Mouse (Mus musculus): ENCODE results near the gene Zfp207. TPM values are rescaled to one million over a fixed set of nuclear protein-coding genes. Genes with fewer than 3 reads are reported as not detected.
"Not testable (repeated sequence)": the region's sequence is repeated elsewhere in the genome, so short reads cannot be mapped to it uniquely, and the experiment has no call there.

Gene Zfp207
- polyA plus RNA-seq, 1 experiment: 104 TPM

DNA sequence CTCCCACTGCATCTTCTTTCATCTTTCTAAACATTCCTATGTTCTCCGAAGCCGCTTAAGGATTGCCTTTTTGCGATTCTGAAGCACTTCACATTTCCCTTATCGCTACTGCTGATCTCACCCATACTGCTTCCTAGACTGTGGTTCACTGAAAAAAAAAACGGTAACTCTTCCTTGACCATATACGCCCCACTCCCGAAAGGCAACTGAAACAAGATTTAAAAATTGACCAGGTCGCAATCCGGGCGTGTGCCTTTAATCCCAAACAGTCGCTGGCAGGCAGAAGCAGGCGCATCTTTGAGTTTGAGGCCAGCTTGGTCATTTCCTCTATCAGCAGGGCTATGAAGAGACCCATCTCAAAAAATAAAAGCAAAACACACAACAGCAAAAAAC is 457 bp upstream of the Zfp207 start:
- DNase-seq: peak; percentile 51
- under 1% methylated on average over 12 of the region's 12 CpGs for whole genome bisulfite sequencing
- peak overlapping the region; percentile 88 for H3K4me3 ChIP-seq (replicated peaks; ENCODE audit: extremely low read depth, low read depth, low read length)
- H3K4me1 ChIP-seq (ENCODE audit: control insufficient read depth, insufficient read depth, low read length): peaks cover 9% of the 10 kb centered on the region; the same call in 1 of the 2 replicates
- no peak for TF ChIP-seq POLR2A (IDR thresholded peaks at IDR 0.05; ENCODE audit: borderline replicate concordance, extremely low read depth, low read depth, low read length)
- TF ChIP-seq CTCF (IDR thresholded peaks at IDR 0.05; ENCODE audit: insufficient read depth, low read length): no peak

GRCm38 (mm10) chr11:80383626-80384046 is 557 bp downstream of the Zfp207 start:
- Histone ChIP-seq H3K4me1 (ENCODE audit: control insufficient read depth, insufficient read depth, low read length) (peaks cover 9% of the 10 kb centered on the region; the same call in 1 of the 2 replicates), H3K4me3 (replicated peaks; ENCODE audit: extremely low read depth, low read depth, low read length) (peak overlapping the region; percentile 88)
- no peak for DNase-seq
- WGBS: under 1% methylated on average over 20 of the region's 20 CpGs
- TF ChIP-seq CTCF (IDR thresholded peaks at IDR 0.05; ENCODE audit: insufficient read depth, low read length) (no peak), POLR2A (IDR thresholded peaks at IDR 0.05; ENCODE audit: borderline replicate concordance, extremely low read depth, low read depth, low read length) (no peak)

DNA sequence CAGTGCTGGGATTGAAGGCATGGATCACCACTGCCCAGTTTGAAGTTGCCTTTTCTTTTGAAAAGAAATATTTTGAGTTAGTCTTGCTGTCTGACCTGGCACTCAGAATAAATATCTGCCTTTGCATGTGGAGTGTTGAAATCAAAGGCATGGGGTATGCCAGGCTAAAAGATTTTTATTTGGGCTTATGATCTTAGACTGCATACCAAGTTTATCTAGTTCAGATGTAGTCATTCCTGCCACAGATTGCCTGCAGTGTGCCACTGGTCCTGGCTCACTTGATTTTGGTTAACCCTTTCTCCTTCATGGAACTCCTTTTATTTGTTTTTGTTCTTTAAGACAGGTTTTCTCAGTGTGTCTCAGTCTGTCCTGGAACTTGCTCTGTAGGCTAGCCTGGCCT is 1.4 kb downstream of the Zfp207 start:
- H3K4me1 ChIP-seq (ENCODE audit: control insufficient read depth, insufficient read depth, low read length): peaks cover 9% of the 10 kb centered on the region; the same call in 1 of the 2 replicates
- no peak for DNase-seq
- peak overlapping the region; percentile 58 for H3K4me3 ChIP-seq (replicated peaks; ENCODE audit: extremely low read depth, low read depth, low read length)
- no peak for TF ChIP-seq POLR2A (IDR thresholded peaks at IDR 0.05; ENCODE audit: borderline replicate concordance, extremely low read depth, low read depth, low read length)
- no peak for TF ChIP-seq CTCF (IDR thresholded peaks at IDR 0.05; ENCODE audit: insufficient read depth, low read length)

DNA sequence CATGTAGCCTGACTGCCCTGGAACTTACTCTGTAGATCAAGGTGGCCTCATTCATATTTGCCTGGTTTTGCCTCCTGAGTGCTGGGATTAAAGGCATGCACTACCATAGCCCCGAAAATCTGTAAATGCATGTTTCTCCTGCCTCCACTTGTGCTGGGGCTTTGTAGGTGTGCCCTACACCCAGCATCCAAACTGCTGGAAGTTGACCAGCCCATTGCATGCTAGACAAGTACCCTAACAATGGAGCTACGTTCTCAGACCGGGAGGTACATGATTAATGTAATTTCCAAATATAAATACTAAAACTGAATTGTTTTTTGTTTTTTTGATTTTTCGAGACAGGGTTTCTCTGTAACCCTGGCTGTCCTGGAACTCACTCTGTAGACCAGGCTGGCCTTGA is 2.0 kb downstream of the Zfp207 start:
- 6% methylated on average over 4 of the region's 4 CpGs for WGBS
- H3K4me3 ChIP-seq (replicated peaks; ENCODE audit: extremely low read depth, low read depth, low read length): no peak overlapping the region
- H3K4me1 ChIP-seq (ENCODE audit: control insufficient read depth, insufficient read depth, low read length): peaks cover 9% of the 10 kb centered on the region; the same call in 1 of the 2 replicates
- TF ChIP-seq POLR2A (IDR thresholded peaks at IDR 0.05; ENCODE audit: borderline replicate concordance, extremely low read depth, low read depth, low read length) (no peak), CTCF (IDR thresholded peaks at IDR 0.05; ENCODE audit: insufficient read depth, low read length) (no peak)
- no peak for DNase-seq

GRCm38 (mm10) chr11:80386790-80387189 is 3.7 kb downstream of the Zfp207 start:
- H3K4me1 ChIP-seq (ENCODE audit: control insufficient read depth, insufficient read depth, low read length): peaks cover 9% of the 10 kb centered on the region; the same call in 1 of the 2 replicates
- WGBS: 37% methylated on average over 2 of the region's 2 CpGs
- no peak overlapping the region for H3K4me3 ChIP-seq (replicated peaks; ENCODE audit: extremely low read depth, low read depth, low read length)
- TF ChIP-seq POLR2A (IDR thresholded peaks at IDR 0.05; ENCODE audit: borderline replicate concordance, extremely low read depth, low read depth, low read length): no peak
- no peak for TF ChIP-seq CTCF (IDR thresholded peaks at IDR 0.05; ENCODE audit: insufficient read depth, low read length)
- no peak for DNase-seq

DNA sequence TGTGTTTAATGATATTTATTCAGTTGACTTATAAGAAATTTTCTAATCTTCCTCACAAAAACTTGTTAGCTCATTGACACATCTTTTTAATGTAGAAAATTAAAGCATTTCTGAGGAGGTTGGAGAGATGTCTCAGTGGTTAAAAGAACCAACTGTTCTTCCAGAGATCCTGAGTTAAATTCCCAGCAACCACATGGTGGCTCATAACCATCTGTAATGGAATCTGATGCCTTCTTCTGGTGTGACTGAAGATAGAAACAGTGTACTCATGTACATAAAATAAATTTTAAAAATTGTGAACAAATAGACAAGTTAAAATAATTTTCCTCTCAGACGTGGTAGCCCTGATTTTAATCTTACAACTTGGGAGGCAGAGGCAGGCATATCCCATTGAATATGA is 6.8 kb downstream of the Zfp207 start:
- Histone ChIP-seq H3K4me3 (replicated peaks; ENCODE audit: extremely low read depth, low read depth, low read length) (no peak overlapping the region), H3K4me1 (ENCODE audit: control insufficient read depth, insufficient read depth, low read length) (peaks cover 5% of the 10 kb centered on the region; the same call in 1 of the 2 replicates)
- no peak for DNase-seq
- 81% methylated on average over 1 of the region's 1 CpGs for WGBS
- TF ChIP-seq CTCF (IDR thresholded peaks at IDR 0.05; ENCODE audit: insufficient read depth, low read length): no peak
- TF ChIP-seq POLR2A (IDR thresholded peaks at IDR 0.05; ENCODE audit: borderline replicate concordance, extremely low read depth, low read depth, low read length): no peak

DNA sequence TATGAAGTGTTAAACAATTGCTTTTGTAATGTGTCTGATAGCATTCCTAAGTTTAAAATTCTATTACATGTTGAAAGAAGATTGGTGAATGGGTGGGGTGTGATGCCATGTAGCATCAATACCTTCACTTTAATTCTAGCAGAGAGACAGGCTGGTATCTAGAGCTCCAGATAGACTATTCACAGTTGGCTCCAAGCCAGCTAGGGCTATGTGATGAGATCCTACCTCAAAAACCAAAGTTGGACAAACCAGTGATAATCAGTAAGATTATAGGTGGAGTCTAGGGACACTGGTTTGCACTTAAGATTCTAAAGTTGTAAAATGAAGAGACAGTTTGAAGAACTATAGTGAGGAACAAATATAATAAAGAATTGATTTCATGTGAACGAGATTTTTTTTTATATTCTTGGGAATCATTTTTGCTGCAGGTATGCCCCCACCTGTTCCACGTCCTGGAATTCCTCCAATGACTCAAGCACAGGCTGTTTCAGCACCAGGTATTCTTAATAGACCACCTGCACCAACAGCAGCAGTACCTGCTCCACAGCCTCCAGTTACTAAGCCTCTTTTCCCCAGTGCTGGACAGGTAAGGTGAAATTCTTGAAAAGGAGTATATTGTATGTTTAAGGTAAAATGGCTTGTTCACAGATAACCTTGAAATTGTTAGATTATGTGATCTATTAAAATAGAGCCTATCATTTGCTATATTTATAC is 8.5 kb downstream of the Zfp207 start:
- Histone ChIP-seq H3K4me3 (replicated peaks; ENCODE audit: extremely low read depth, low read depth, low read length) (no peak overlapping the region), H3K4me1 (ENCODE audit: control insufficient read depth, insufficient read depth, low read length) (peaks cover 5% of the 10 kb centered on the region; the same call in 1 of the 2 replicates)
- TF ChIP-seq POLR2A (IDR thresholded peaks at IDR 0.05; ENCODE audit: borderline replicate concordance, extremely low read depth, low read depth, low read length): no peak
- TF ChIP-seq CTCF (IDR thresholded peaks at IDR 0.05; ENCODE audit: insufficient read depth, low read length): no peak
- 93% methylated on average over 2 of the region's 2 CpGs for WGBS
- no peak for DNase-seq

DNA sequence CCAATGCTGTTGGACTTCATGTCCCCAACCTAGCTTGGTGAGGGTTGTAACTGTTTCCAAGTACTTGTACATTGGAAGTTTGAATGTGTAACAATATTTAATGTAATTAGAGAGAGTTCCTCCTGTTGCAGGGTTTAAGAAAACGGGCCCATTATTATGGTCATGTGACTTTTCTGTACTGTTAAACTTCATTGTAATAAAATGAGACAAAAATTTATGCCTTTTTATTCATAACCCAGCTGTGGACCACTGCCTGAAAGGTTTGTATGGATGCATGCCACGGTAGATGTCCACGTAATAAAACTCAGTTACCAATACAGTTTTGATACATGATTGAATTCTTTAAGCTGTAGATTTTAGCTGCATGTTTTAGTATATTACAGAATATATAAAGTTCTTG is 12.9 kb downstream of the Zfp207 start:
- Histone ChIP-seq H3K4me1 (ENCODE audit: control insufficient read depth, insufficient read depth, low read length) (no peaks in the 10 kb centered on the region), H3K4me3 (replicated peaks; ENCODE audit: extremely low read depth, low read depth, low read length) (no peak overlapping the region)
- no peak for TF ChIP-seq POLR2A (IDR thresholded peaks at IDR 0.05; ENCODE audit: borderline replicate concordance, extremely low read depth, low read depth, low read length)
- no peak for TF ChIP-seq CTCF (IDR thresholded peaks at IDR 0.05; ENCODE audit: insufficient read depth, low read length)
- DNase-seq: no peak
- 90% methylated on average over 3 of the region's 3 CpGs for WGBS

DNA sequence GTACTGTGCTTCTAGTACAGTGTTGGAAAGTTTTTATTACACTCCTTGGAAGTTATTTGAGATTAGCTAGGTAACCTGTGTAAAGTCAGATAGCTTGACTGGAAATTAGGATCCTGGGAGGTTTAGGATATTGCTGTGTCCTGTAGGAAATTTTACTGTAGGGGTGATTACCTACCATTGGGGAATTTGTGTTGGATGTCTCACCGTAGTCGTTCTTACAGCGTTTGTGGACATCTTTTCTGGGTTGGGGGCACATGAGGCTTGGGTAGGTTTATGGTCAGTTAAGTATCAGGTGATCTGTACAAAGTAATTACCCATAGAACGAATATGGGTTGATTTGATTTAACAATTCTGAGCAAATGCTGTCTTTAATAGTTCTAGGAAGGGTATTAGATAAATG is 13.5 kb downstream of the Zfp207 start:
- Histone ChIP-seq H3K4me1 (ENCODE audit: control insufficient read depth, insufficient read depth, low read length) (no peaks in the 10 kb centered on the region), H3K4me3 (replicated peaks; ENCODE audit: extremely low read depth, low read depth, low read length) (no peak overlapping the region)
- DNase-seq: no peak
- no peak for TF ChIP-seq POLR2A (IDR thresholded peaks at IDR 0.05; ENCODE audit: borderline replicate concordance, extremely low read depth, low read depth, low read length)
- TF ChIP-seq CTCF (IDR thresholded peaks at IDR 0.05; ENCODE audit: insufficient read depth, low read length): no peak
- 90% methylated on average over 4 of the region's 4 CpGs for WGBS

DNA sequence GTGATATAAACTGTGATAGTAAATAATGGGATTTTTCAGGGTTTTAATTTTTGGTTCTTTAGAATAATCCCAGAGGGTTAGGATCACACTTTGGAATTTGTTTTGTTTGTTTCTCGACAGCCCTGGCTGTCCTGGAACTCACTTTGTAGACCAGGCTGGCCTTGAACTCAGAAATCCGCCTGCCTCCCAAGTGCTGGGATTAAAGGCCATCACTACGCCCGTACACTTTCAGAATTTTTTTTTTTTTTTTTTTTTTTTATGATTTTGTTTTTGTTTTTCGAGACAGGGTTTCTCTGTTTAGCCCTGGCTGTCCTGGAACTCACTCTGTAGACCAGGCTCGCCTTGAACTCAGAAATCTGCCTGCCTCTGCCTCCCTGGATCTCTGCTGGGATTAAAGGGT is 24.8 kb downstream of the Zfp207 start:
- WGBS: 93% methylated on average over 6 of the region's 6 CpGs
- H3K4me3 ChIP-seq (replicated peaks; ENCODE audit: extremely low read depth, low read depth, low read length); H3K4me1 ChIP-seq (ENCODE audit: control insufficient read depth, insufficient read depth, low read length); DNase-seq: not testable (repeated sequence)
